Mouse (Mus musculus): ENCODE measurements at regions not wholly inside any gene's neighbourhood (a gene's known extent, or its start where the extent isn't known, plus 50 kb on each side); places are given as distances from the start of the nearest gene placed in this dataset.

GRCm38 (mm10) chr3:144012820-144013219 lies 192.2 kb downstream of the Lmo4 start:
- DNase-seq (ENCODE audit: low read depth) = no peak

GRCm38 (mm10) chr3:144012173-144012572 lies 192.8 kb downstream of the Lmo4 start:
- DNase-seq (ENCODE audit: low read depth) = no peak

GRCm38 (mm10) chr3:144011456-144012025 lies 193.5 kb downstream of the Lmo4 start:
- DNase-seq (ENCODE audit: low read depth) = no peak

GRCm38 (mm10) chr3:144010558-144010957 lies 194.5 kb downstream of the Lmo4 start:
- no peak for DNase-seq (ENCODE audit: low read depth)

GRCm38 (mm10) chr3:144007111-144007619 lies 197.9 kb downstream of the Lmo4 start:
- no peak for DNase-seq (ENCODE audit: low read depth)

GRCm38 (mm10) chr3:143997909-143998308 lies 207.1 kb downstream of the Lmo4 start:
- no peak for DNase-seq (ENCODE audit: low read depth)

- no peak for DNase-seq (ENCODE audit: low read depth)
These were observed 210.0 kb downstream of the Lmo4 start for GRCm38 (mm10) chr3:143995045-143995444.

- no peak for DNase-seq (ENCODE audit: low read depth)
These were observed 216.0 kb downstream of the Lmo4 start for GRCm38 (mm10) chr3:143988991-143989390.

- peak; percentile 2 for DNase-seq (ENCODE audit: low read depth)
These were observed 217.0 kb downstream of the Lmo4 start for GRCm38 (mm10) chr3:143988037-143988436.

- no peak for DNase-seq (ENCODE audit: low read depth)
These were observed 218.2 kb downstream of the Lmo4 start for GRCm38 (mm10) chr3:143986798-143987197.

GRCm38 (mm10) chr3:143986200-143986506 lies 218.9 kb downstream of the Lmo4 start:
- DNase-seq (ENCODE audit: low read depth) = no peak

- no peak for DNase-seq (ENCODE audit: low read depth)
These were observed 219.4 kb downstream of the Lmo4 start for GRCm38 (mm10) chr3:143985349-143986199.

GRCm38 (mm10) chr3:143978703-143979102 lies 226.3 kb downstream of the Lmo4 start:
- no peak for DNase-seq (ENCODE audit: low read depth)

- DNase-seq (ENCODE audit: low read depth) = no peak
These were observed 227.1 kb downstream of the Lmo4 start for GRCm38 (mm10) chr3:143977886-143978447.

- no peak for DNase-seq (ENCODE audit: low read depth)
These were observed 231.4 kb downstream of the Lmo4 start for GRCm38 (mm10) chr3:143973582-143973981.

GRCm38 (mm10) chr3:143972351-143972750 lies 232.7 kb downstream of the Lmo4 start:
- no peak for DNase-seq (ENCODE audit: low read depth)

- DNase-seq (ENCODE audit: low read depth) = no peak
These were observed 234.2 kb downstream of the Lmo4 start for GRCm38 (mm10) chr3:143970771-143971170.

- DNase-seq (ENCODE audit: low read depth) = no peak
These were observed 249.5 kb downstream of the Lmo4 start for GRCm38 (mm10) chr3:143955508-143955907.

GRCm38 (mm10) chr3:143954822-143955221 lies 250.2 kb downstream of the Lmo4 start:
- no peak for DNase-seq (ENCODE audit: low read depth)

- no peak for DNase-seq (ENCODE audit: low read depth)
These were observed 252.7 kb downstream of the Lmo4 start for GRCm38 (mm10) chr3:143952289-143952688.

GRCm38 (mm10) chr3:143949656-143950055 lies 255.4 kb downstream of the Lmo4 start:
- DNase-seq (ENCODE audit: low read depth) = no peak

GRCm38 (mm10) chr3:143949026-143949637 lies 255.9 kb downstream of the Lmo4 start:
- DNase-seq (ENCODE audit: low read depth) = no peak

GRCm38 (mm10) chr3:143947938-143948267 lies 257.1 kb downstream of the Lmo4 start:
- no peak for DNase-seq (ENCODE audit: low read depth)
